Mouse (Mus musculus): ENCODE results near the gene Tbc1d8.

The Tbc1d8 gene

GRCm38 (mm10) chr1:39479254-39479653, 699 bp upstream of the Tbc1d8 start:
- no peak for DNase-seq (ENCODE audit: extremely low read depth, insufficient read length, low spot score)

- no peak for DNase-seq (ENCODE audit: extremely low read depth, insufficient read length, low spot score)
Observed at GRCm38 (mm10) chr1:39478896-39479200, 293 bp upstream of the Tbc1d8 start.

- DNase-seq (ENCODE audit: extremely low read depth, insufficient read length, low spot score) = no peak
Observed at GRCm38 (mm10) chr1:39477064-39477463, 1.5 kb downstream of the Tbc1d8 start.

GRCm38 (mm10) chr1:39476341-39476740, 2.2 kb downstream of the Tbc1d8 start:
- DNase-seq (ENCODE audit: extremely low read depth, insufficient read length, low spot score) = no peak

GRCm38 (mm10) chr1:39474516-39474915, 4.0 kb downstream of the Tbc1d8 start:
- no peak for DNase-seq (ENCODE audit: extremely low read depth, insufficient read length, low spot score)

- no peak for DNase-seq (ENCODE audit: extremely low read depth, insufficient read length, low spot score)
Observed at GRCm38 (mm10) chr1:39471298-39471902, 7.2 kb downstream of the Tbc1d8 start.

GRCm38 (mm10) chr1:39468982-39469381, 9.6 kb downstream of the Tbc1d8 start:
- no peak for DNase-seq (ENCODE audit: extremely low read depth, insufficient read length, low spot score)

- DNase-seq (ENCODE audit: extremely low read depth, insufficient read length, low spot score) = no peak
Observed at GRCm38 (mm10) chr1:39466526-39466925, 12.0 kb downstream of the Tbc1d8 start.

- no peak for DNase-seq (ENCODE audit: extremely low read depth, insufficient read length, low spot score)
Observed at GRCm38 (mm10) chr1:39464760-39465159, 13.8 kb downstream of the Tbc1d8 start.

GRCm38 (mm10) chr1:39462937-39463444, 15.6 kb downstream of the Tbc1d8 start:
- no peak for DNase-seq (ENCODE audit: extremely low read depth, insufficient read length, low spot score)

- no peak for DNase-seq (ENCODE audit: extremely low read depth, insufficient read length, low spot score)
Observed at GRCm38 (mm10) chr1:39462036-39462435, 16.5 kb downstream of the Tbc1d8 start.

GRCm38 (mm10) chr1:39460495-39460894, 18.1 kb downstream of the Tbc1d8 start:
- no peak for DNase-seq (ENCODE audit: extremely low read depth, insufficient read length, low spot score)

- no peak for DNase-seq (ENCODE audit: extremely low read depth, insufficient read length, low spot score)
Observed at GRCm38 (mm10) chr1:39457887-39458874, 20.4 kb downstream of the Tbc1d8 start.

- peak; percentile 64 for DNase-seq (ENCODE audit: extremely low read depth, insufficient read length, low spot score)
Observed at GRCm38 (mm10) chr1:39456421-39456853, 22.1 kb downstream of the Tbc1d8 start.

- no peak for DNase-seq (ENCODE audit: extremely low read depth, insufficient read length, low spot score)
Observed at GRCm38 (mm10) chr1:39455350-39456023, 23.1 kb downstream of the Tbc1d8 start.

GRCm38 (mm10) chr1:39454783-39455175, 23.8 kb downstream of the Tbc1d8 start:
- no peak for DNase-seq (ENCODE audit: extremely low read depth, insufficient read length, low spot score)

- DNase-seq (ENCODE audit: extremely low read depth, insufficient read length, low spot score) = no peak
Observed at GRCm38 (mm10) chr1:39454108-39454782, 24.3 kb downstream of the Tbc1d8 start.

GRCm38 (mm10) chr1:39452203-39452602, 26.4 kb downstream of the Tbc1d8 start:
- no peak for DNase-seq (ENCODE audit: extremely low read depth, insufficient read length, low spot score)

GRCm38 (mm10) chr1:39450069-39450728, 28.4 kb downstream of the Tbc1d8 start:
- no peak for DNase-seq (ENCODE audit: extremely low read depth, insufficient read length, low spot score)

GRCm38 (mm10) chr1:39449251-39449790, 29.2 kb downstream of the Tbc1d8 start:
- DNase-seq (ENCODE audit: extremely low read depth, insufficient read length, low spot score) = no peak
